Mouse (Mus musculus) lung, postnatal 0 days (tissue): ENCODE data around the gene Gm20765.
"Not testable (repeated sequence)": the region's sequence is repeated elsewhere in the genome, so short reads cannot be mapped to it uniquely, and the experiment has no call there.

ENCODE experiments used
- CTCF ChIP-seq: IDR thresholded peaks from 2 replicates; pipeline ENCODE4 v1.5.1; 2016; ENCODE audit warnings: antibody characterized with exemption, mild to moderate bottlenecking
- EP300 ChIP-seq: IDR thresholded peaks from 2 replicates; pipeline ENCODE4 v1.6.1; 2016; ENCODE audit warnings: antibody characterized with exemption, mild to moderate bottlenecking, control low read depth

GRCm38 (mm10) chr10:104176724-104177123, 8.6 kb upstream of the Gm20765 start, which contains the start of gene Gm21312:
- not testable (repeated sequence) for TF ChIP-seq CTCF, EP300
